ENCODE assay signal across 7 mouse cellular contexts in genomic region chr10:69185431-69185830, GRCm38 (mm10). TPM values are rescaled to one million over a fixed set of nuclear protein-coding genes. Genes with fewer than 3 reads are reported as not detected.
DNase-seq lines count a peak whose midpoint lies in the region; ATAC-seq and TF ChIP-seq lines count a peak whose summit lies in the region.

No protein-coding gene starts in this region.

- TF ChIP-seq EP300 in heart, postnatal 0 days (IDR thresholded peaks at IDR 0.05; ENCODE audit: low read depth) = no peak

- H3K27me3 ChIP-seq in lung, embryonic 15.5 days = no peaks in the 10 kb centered on the region
- H3K27me3 ChIP-seq in embryonic facial prominence, embryonic 13.5 days = no peaks in the 10 kb centered on the region
- H3K27me3 ChIP-seq in heart, postnatal 0 days (ENCODE audit: control insufficient read depth, insufficient read depth, low read length) = no peaks in the 10 kb centered on the region
- H3K27me3 ChIP-seq in stomach, embryonic 15.5 days (replicated peaks) = no peaks in the 10 kb centered on the region
- no peaks in the 10 kb centered on the region for H3K27me3 ChIP-seq in forebrain, embryonic 11.5 days (ENCODE audit: control insufficient read depth, insufficient read depth, low read length)

- H3K27ac ChIP-seq in lung, embryonic 15.5 days = peak overlapping the region; percentile 86
- H3K27ac ChIP-seq in embryonic facial prominence, embryonic 13.5 days = peak overlapping the region; percentile 91
- H3K27ac ChIP-seq in heart, postnatal 0 days (ENCODE audit: low read depth) = peak overlapping the region; percentile 67
- H3K27ac ChIP-seq in stomach, embryonic 15.5 days = peak overlapping the region; percentile 96
- no peak overlapping the region for H3K27ac ChIP-seq in forebrain, embryonic 11.5 days (ENCODE audit: low read depth, low read length)

- no peaks in the 10 kb centered on the region for H3K36me3 ChIP-seq in lung, embryonic 15.5 days
- no peaks in the 10 kb centered on the region for H3K36me3 ChIP-seq in embryonic facial prominence, embryonic 13.5 days
- no peaks in the 10 kb centered on the region for H3K36me3 ChIP-seq in heart, postnatal 0 days (replicated peaks; ENCODE audit: control insufficient read depth, insufficient read depth, low read length)
- H3K36me3 ChIP-seq in stomach, embryonic 15.5 days = no peaks in the 10 kb centered on the region
- H3K36me3 ChIP-seq in forebrain, embryonic 11.5 days (ENCODE audit: control insufficient read depth, insufficient read depth, low read length) = no peaks in the 10 kb centered on the region

- H3K9me3 ChIP-seq in lung, embryonic 15.5 days = no peaks in the 10 kb centered on the region
- no peaks in the 10 kb centered on the region for H3K9me3 ChIP-seq in embryonic facial prominence, embryonic 13.5 days
- H3K9me3 ChIP-seq in heart, postnatal 0 days (replicated peaks; ENCODE audit: control insufficient read depth, low read length) = no peaks in the 10 kb centered on the region
- no peaks in the 10 kb centered on the region for H3K9me3 ChIP-seq in stomach, embryonic 15.5 days
- no peaks in the 10 kb centered on the region for H3K9me3 ChIP-seq in forebrain, embryonic 11.5 days (ENCODE audit: control insufficient read depth, low read length)

- WGBS in lung, embryonic 15.5 days = 58% methylated on average over 4 of the region's 4 CpGs
- 37% methylated on average over 4 of the region's 4 CpGs for WGBS in embryonic facial prominence, embryonic 13.5 days
- 72% methylated on average over 4 of the region's 4 CpGs for WGBS in heart, postnatal 0 days
- 36% methylated on average over 4 of the region's 4 CpGs for WGBS in stomach, embryonic 15.5 days
- 80% methylated on average over 4 of the region's 4 CpGs for WGBS in forebrain, embryonic 11.5 days

- H3K4me1 ChIP-seq in lung, embryonic 15.5 days = peaks cover 13% of the 10 kb centered on the region
- H3K4me1 ChIP-seq in embryonic facial prominence, embryonic 13.5 days = peaks cover 16% of the 10 kb centered on the region
- H3K4me1 ChIP-seq in heart, postnatal 0 days (ENCODE audit: control insufficient read depth, insufficient read depth) = no peaks in the 10 kb centered on the region
- H3K4me1 ChIP-seq in stomach, embryonic 15.5 days = peaks cover 8% of the 10 kb centered on the region; the same call in 1 of the 2 replicates
- H3K4me1 ChIP-seq in forebrain, embryonic 11.5 days (replicated peaks; ENCODE audit: control insufficient read depth, insufficient read depth, low read length) = no peaks in the 10 kb centered on the region

- H3K4me2 ChIP-seq in lung, embryonic 15.5 days = peak overlapping the region; percentile 50
- peak overlapping the region; percentile 51 for H3K4me2 ChIP-seq in embryonic facial prominence, embryonic 13.5 days
- H3K4me2 ChIP-seq in heart, postnatal 0 days (ENCODE audit: low read depth, low read length) = peak overlapping the region; percentile 57
- H3K4me2 ChIP-seq in stomach, embryonic 15.5 days = peak overlapping the region; percentile 49; the same call in 1 of the 2 replicates
- no peak overlapping the region for H3K4me2 ChIP-seq in forebrain, embryonic 11.5 days (ENCODE audit: low read depth, low read length, severe bottlenecking)

- TF ChIP-seq CTCF in heart, postnatal 0 days (IDR thresholded peaks at IDR 0.05; ENCODE audit: low read depth) = no peak

- H3K4me3 ChIP-seq in lung, embryonic 15.5 days = peak overlapping the region; percentile 39
- H3K4me3 ChIP-seq in embryonic facial prominence, embryonic 13.5 days = no peak overlapping the region
- no peak overlapping the region for H3K4me3 ChIP-seq in heart, postnatal 0 days (ENCODE audit: low read depth, low read length)
- H3K4me3 ChIP-seq in stomach, embryonic 15.5 days (replicated peaks) = no peak overlapping the region
- H3K4me3 ChIP-seq in forebrain, embryonic 11.5 days (ENCODE audit: low read depth, low read length) = no peak overlapping the region

- no peak for DNase-seq in lung, postnatal 25 days (ENCODE audit: low spot score)
- no peak for DNase-seq in heart, postnatal 0 days (ENCODE audit: low spot score)
- DNase-seq in forebrain, embryonic 11.5 days (ENCODE audit: low spot score) = no peak
- no peak for DNase-seq in right cerebral cortex, postnatal 25 days

- 0 out of 2 replicates have a peak, but pooled peaks have one; percentile 60 for ATAC-seq in lung, embryonic 15.5 days (ENCODE audit: borderline replicate concordance, extremely low read depth, low FRiP score, low TSS enrichment)
- ATAC-seq in embryonic facial prominence, embryonic 13.5 days (ENCODE audit: insufficient number of reproducible peaks, insufficient read depth, low FRiP score, low TSS enrichment, low read depth) = no peak
- ATAC-seq in heart, postnatal 0 days (ENCODE audit: insufficient read depth, low read depth) = no peak
- ATAC-seq in stomach, embryonic 15.5 days (ENCODE audit: insufficient read depth, low FRiP score, low read depth) = no peak
- ATAC-seq in forebrain, embryonic 11.5 days (replicated peaks; ENCODE audit: low FRiP score) = no peak

- H3K9ac ChIP-seq in lung, embryonic 15.5 days = no peak overlapping the region
- no peak overlapping the region for H3K9ac ChIP-seq in embryonic facial prominence, embryonic 13.5 days
- H3K9ac ChIP-seq in heart, postnatal 0 days (replicated peaks; ENCODE audit: low read depth, low read length) = no peak overlapping the region
- H3K9ac ChIP-seq in stomach, embryonic 15.5 days = no peak overlapping the region
- H3K9ac ChIP-seq in forebrain, embryonic 11.5 days (ENCODE audit: low read length) = no peak overlapping the region

RNA-seq across cellular contexts. Expression of gene A930033H14Rik, which starts 27.5 kb away (rescaled TPM):
- 1.3 and 1.6 TPM in 2 replicates for polyA plus RNA-seq in lung, embryonic 15.5 days (2015; fragmentation: Nextera tagmentation; extraction: Ambion mirVana)
- polyA plus RNA-seq in embryonic facial prominence, embryonic 13.5 days (2015; fragmentation: Nextera tagmentation; extraction: Ambion mirVana) = 2.9 and 3.0 TPM in 2 replicates
- total RNA-seq in heart, postnatal 0 days (2014; rRNA removed; ENCODE audit: low replicate concordance) = 1.5 and 1.7 TPM in 2 replicates
- 2.2 and 2.3 TPM in 2 replicates for polyA plus RNA-seq in heart, postnatal 0 days (2015; fragmentation: Nextera tagmentation; extraction: Ambion mirVana)
- polyA plus RNA-seq in stomach, embryonic 15.5 days (2015; fragmentation: Nextera tagmentation; extraction: Ambion mirVana) = 2.7 TPM in 2 replicates
- polyA plus RNA-seq in forebrain, embryonic 11.5 days (2014; fragmentation: Nextera tagmentation; extraction: Ambion mirVana) = 1.4 and 1.9 TPM in 2 replicates

RNA-seq across cellular contexts. Expression of gene Rhobtb1, which starts 34.2 kb away (rescaled TPM):
- polyA plus RNA-seq in lung, embryonic 15.5 days (2015; fragmentation: Nextera tagmentation; extraction: Ambion mirVana) = 15.7 and 16.8 TPM in 2 replicates
- polyA plus RNA-seq in embryonic facial prominence, embryonic 13.5 days (2015; fragmentation: Nextera tagmentation; extraction: Ambion mirVana) = 22.9 and 29.2 TPM in 2 replicates
- total RNA-seq in heart, postnatal 0 days (2014; rRNA removed; ENCODE audit: low replicate concordance) = 29.9 and 49.4 TPM in 2 replicates
- 30.7 and 38.4 TPM in 2 replicates for polyA plus RNA-seq in heart, postnatal 0 days (2015; fragmentation: Nextera tagmentation; extraction: Ambion mirVana)
- polyA plus RNA-seq in stomach, embryonic 15.5 days (2015; fragmentation: Nextera tagmentation; extraction: Ambion mirVana) = 28.6 and 33.0 TPM in 2 replicates
- 13.8 and 15.6 TPM in 2 replicates for polyA plus RNA-seq in forebrain, embryonic 11.5 days (2014; fragmentation: Nextera tagmentation; extraction: Ambion mirVana)
